Mouse (Mus musculus) hindbrain, embryonic 16.5 days (tissue): ENCODE data around the gene Cd44. TPM values are rescaled to one million over a fixed set of nuclear protein-coding genes. Genes with fewer than 3 reads are reported as not detected.
A peak's percentile ranks its signal among the peaks of the same experiment; 100 is the strongest.

Experiments
- ATAC-seq: fragments of 200-750 bp; cut with Nextera tagmentation; 2 replicates; pipeline ENCODE4 v1.8.0; 2017; ENCODE audit warnings: moderate TSS enrichment, moderate library complexity
- H3K27ac ChIP-seq: fragments of 300-500 bp; sonication (generic); 2 replicates; pipeline ENCODE4 v1.5.1; 2014; ENCODE audit warnings: low read depth, mild to moderate bottlenecking, control low read depth, low read length, moderate library complexity
- H3K27me3 ChIP-seq: fragments of 300-500 bp; sonication (generic); replicated peaks from 2 replicates; pipeline ENCODE4 v1.6.1; 2014; ENCODE audit warnings: low read length; ENCODE audit not compliant: control insufficient read depth, insufficient read depth
- H3K36me3 ChIP-seq: fragments of 300-500 bp; sonication (generic); 2 replicates; pipeline ENCODE4 v1.6.1; 2014; ENCODE audit warnings: mild to moderate bottlenecking, low read length, moderate library complexity, mixed read lengths; ENCODE audit not compliant: control insufficient read depth, insufficient read depth
- H3K4me1 ChIP-seq: fragments of 300-500 bp; sonication (generic); 2 replicates; pipeline ENCODE4 v1.6.1; 2014; ENCODE audit warnings: low read depth, low read length; ENCODE audit not compliant: control insufficient read depth, insufficient read depth
- H3K4me2 ChIP-seq: fragments of 300-500 bp; sonication (generic); 2 replicates; pipeline ENCODE4 v1.6.1; 2014; ENCODE audit warnings: mild to moderate bottlenecking, low read length, control low read depth, moderate library complexity
- H3K4me3 ChIP-seq: fragments of 300-500 bp; sonication (generic); 2 replicates; pipeline ENCODE4 v1.5.1; 2014; ENCODE audit warnings: mild to moderate bottlenecking, low read length, control low read depth, moderate library complexity
- H3K9ac ChIP-seq: fragments of 300-500 bp; sonication (generic); 2 replicates; pipeline ENCODE4 v1.6.1; 2014; ENCODE audit warnings: low read depth, mild to moderate bottlenecking, control low read depth, low read length, moderate library complexity
- H3K9me3 ChIP-seq: fragments of 300-500 bp; sonication (generic); 2 replicates; pipeline ENCODE4 v1.6.1; 2014; ENCODE audit warnings: mild to moderate bottlenecking, low read length, moderate library complexity; ENCODE audit not compliant: control insufficient read depth
- WGBS: fragments of 180-500 bp; shearing (Covaris S2); extraction: QIAGEN DNeasy Blood & Tissue Kit; methylation state at CpG from one replicate; pipeline ENCODE4 v1.1.7; 2014; 5-methylcytosine and 5-hydroxymethylcytosine counted together
- polyA plus RNA-seq: library from polyadenylated mRNA; unstranded; fragments of >200 nt; fragmentation: Nextera tagmentation; extraction: Ambion mirVana; gene quantifications from 2 replicates; pipeline ENCODE4 v1.2.1, GENCODE M21; 2015

Gene Cd44
- polyA plus RNA-seq, 1 experiment from 2014 or later = 4.7 TPM

- Histone ChIP-seq H3K4me2 (peak overlapping the region; percentile 72), H3K27ac (no peak overlapping the region), H3K36me3 (no peaks in the 10 kb centered on the region), H3K27me3 (peaks cover 2% of the 10 kb centered on the region; the same call in 1 of the 2 replicates), H3K4me3 (peak overlapping the region; percentile 40), H3K9ac (no peak overlapping the region), H3K9me3 (no peaks in the 10 kb centered on the region), H3K4me1 (peaks cover 7% of the 10 kb centered on the region)
- no peak for ATAC-seq
- 24% methylated on average over 3 of the region's 3 CpGs for WGBS
Observed at GRCm38 (mm10) chr2:102901828-102902223, 361 bp upstream of the Cd44 start.

- no peak overlapping the region for H3K9ac ChIP-seq
- peaks cover 2% of the 10 kb centered on the region; the same call in 1 of the 2 replicates for H3K27me3 ChIP-seq
- ATAC-seq = no peak
- 55% methylated on average over 7 of the region's 7 CpGs for WGBS
- H3K9me3 ChIP-seq = no peaks in the 10 kb centered on the region
- H3K4me3 ChIP-seq = peak overlapping the region; percentile 40; the same call in 1 of the 2 replicates
- H3K36me3 ChIP-seq = no peaks in the 10 kb centered on the region
- H3K27ac ChIP-seq = no peak overlapping the region
- peaks cover 7% of the 10 kb centered on the region for H3K4me1 ChIP-seq
- H3K4me2 ChIP-seq = peak overlapping the region; percentile 72
Observed at GRCm38 (mm10) chr2:102900230-102900721, 1.2 kb downstream of the Cd44 start.

- H3K4me1 ChIP-seq = peaks cover 7% of the 10 kb centered on the region
- ATAC-seq = no peak
- 81% methylated on average over 3 of the region's 3 CpGs for WGBS
- H3K9me3 ChIP-seq = no peaks in the 10 kb centered on the region
- no peak overlapping the region for H3K9ac ChIP-seq
- no peak overlapping the region for H3K4me2 ChIP-seq
- no peak overlapping the region for H3K27ac ChIP-seq
- H3K27me3 ChIP-seq = peaks cover 2% of the 10 kb centered on the region; the same call in 1 of the 2 replicates
- H3K4me3 ChIP-seq = no peak overlapping the region
- H3K36me3 ChIP-seq = no peaks in the 10 kb centered on the region
Observed at GRCm38 (mm10) chr2:102899238-102899637, 2.2 kb downstream of the Cd44 start.

- no peak overlapping the region for H3K4me3 ChIP-seq
- WGBS = 84% methylated on average over 3 of the region's 3 CpGs
- no peak overlapping the region for H3K4me2 ChIP-seq
- H3K27ac ChIP-seq = no peak overlapping the region
- peaks cover 7% of the 10 kb centered on the region for H3K4me1 ChIP-seq
- H3K27me3 ChIP-seq = peaks cover 2% of the 10 kb centered on the region; the same call in 1 of the 2 replicates
- H3K9ac ChIP-seq = no peak overlapping the region
- no peaks in the 10 kb centered on the region for H3K36me3 ChIP-seq
- no peak for ATAC-seq
- no peaks in the 10 kb centered on the region for H3K9me3 ChIP-seq
Observed at GRCm38 (mm10) chr2:102898585-102898984, 2.9 kb downstream of the Cd44 start.

GRCm38 (mm10) chr2:102896154-102896553, 5.3 kb downstream of the Cd44 start:
- no peak overlapping the region for H3K9ac ChIP-seq

GRCm38 (mm10) chr2:102895197-102895596, 6.3 kb downstream of the Cd44 start:
- no peaks in the 10 kb centered on the region for H3K27me3 ChIP-seq
- H3K36me3 ChIP-seq = no peaks in the 10 kb centered on the region
- no peak overlapping the region for H3K4me3 ChIP-seq
- H3K9me3 ChIP-seq = no peaks in the 10 kb centered on the region
- no peaks in the 10 kb centered on the region for H3K4me1 ChIP-seq
- H3K27ac ChIP-seq = no peak overlapping the region
- no peak overlapping the region for H3K4me2 ChIP-seq
- ATAC-seq = no peak
- no peak overlapping the region for H3K9ac ChIP-seq
- WGBS = 76% methylated on average over 1 of the region's 1 CpGs

More at GRCm38 (mm10) chr2:102896154-102896553, 5.3 kb downstream of the Cd44 start:
- Histone ChIP-seq H3K4me2 (no peak overlapping the region), H3K4me3 (no peak overlapping the region), H3K9me3 (no peaks in the 10 kb centered on the region), H3K36me3 (no peaks in the 10 kb centered on the region), H3K4me1 (peaks cover 2% of the 10 kb centered on the region), H3K27me3 (peaks cover 2% of the 10 kb centered on the region; the same call in 1 of the 2 replicates), H3K27ac (no peak overlapping the region)
- ATAC-seq = no peak
- WGBS = 89% methylated on average over 8 of the region's 8 CpGs

GRCm38 (mm10) chr2:102894785-102895184, 6.7 kb downstream of the Cd44 start:
- Histone ChIP-seq H3K4me2 (no peak overlapping the region), H3K27me3 (no peaks in the 10 kb centered on the region), H3K9ac (no peak overlapping the region), H3K4me3 (no peak overlapping the region), H3K36me3 (no peaks in the 10 kb centered on the region), H3K27ac (no peak overlapping the region), H3K9me3 (no peaks in the 10 kb centered on the region), H3K4me1 (no peaks in the 10 kb centered on the region)
- 81% methylated on average over 4 of the region's 4 CpGs for WGBS
- ATAC-seq = no peak

GRCm38 (mm10) chr2:102888688-102889225, 12.7 kb downstream of the Cd44 start:
- Histone ChIP-seq H3K4me3 (no peak overlapping the region), H3K27me3 (no peaks in the 10 kb centered on the region), H3K4me1 (no peaks in the 10 kb centered on the region), H3K4me2 (no peak overlapping the region), H3K36me3 (no peaks in the 10 kb centered on the region), H3K9me3 (no peaks in the 10 kb centered on the region), H3K9ac (no peak overlapping the region), H3K27ac (no peak overlapping the region)
- ATAC-seq = no peak
- WGBS = 34% methylated on average over 3 of the region's 3 CpGs

GRCm38 (mm10) chr2:102887137-102887536, 14.3 kb downstream of the Cd44 start:
- no peak overlapping the region for H3K4me3 ChIP-seq
- H3K27ac ChIP-seq = no peak overlapping the region
- ATAC-seq = no peak
- H3K36me3 ChIP-seq = no peaks in the 10 kb centered on the region
- 89% methylated on average over 1 of the region's 1 CpGs for whole genome bisulfite sequencing
- no peaks in the 10 kb centered on the region for H3K9me3 ChIP-seq
- no peak overlapping the region for H3K9ac ChIP-seq
- H3K4me2 ChIP-seq = no peak overlapping the region
- H3K4me1 ChIP-seq = peaks cover 5% of the 10 kb centered on the region; the same call in 1 of the 2 replicates
- H3K27me3 ChIP-seq = no peaks in the 10 kb centered on the region
